Mouse (Mus musculus): Measurements from ENCODE around the gene Rybp. TPM values are rescaled to one million over a fixed set of nuclear protein-coding genes. Genes with fewer than 3 reads are reported as not detected.

The Rybp gene
- total RNA-seq, 2 experiments from 2014 or later = 55.7 to 59.7 TPM

DNA sequence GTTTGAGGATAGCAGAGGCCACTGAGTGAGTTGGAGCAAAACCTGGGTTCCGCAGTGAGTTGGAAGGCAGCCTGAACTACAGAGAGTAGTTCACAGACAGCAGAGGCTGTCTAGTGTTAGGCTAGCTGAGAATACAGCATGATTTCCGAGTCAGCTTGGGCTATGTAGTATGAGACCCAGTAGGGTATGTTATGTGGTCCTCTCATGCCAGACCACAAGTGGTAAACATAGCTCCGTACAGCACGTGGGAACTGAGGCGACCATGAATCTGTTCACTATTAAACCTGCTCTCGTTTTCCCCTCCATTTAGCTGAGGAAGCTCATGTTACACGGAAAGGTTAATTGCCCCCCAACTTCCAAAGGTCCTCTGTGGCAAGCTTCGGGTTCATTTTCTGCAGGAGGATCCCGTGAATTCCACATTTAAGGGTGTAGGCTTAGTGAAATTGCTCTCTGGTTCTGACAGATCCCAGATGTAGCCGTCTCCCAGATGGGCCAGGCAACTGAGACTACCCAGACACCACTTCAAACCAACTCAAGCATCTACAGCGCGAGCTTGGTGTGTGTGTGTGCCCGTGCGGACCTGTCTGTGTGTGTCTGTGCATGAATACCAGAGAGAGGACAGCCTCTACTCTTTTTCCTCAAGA lies 66.2 kb downstream of the Rybp start:
- no peak for DNase-seq (ENCODE audit: low spot score in 2 of 2)

DNA sequence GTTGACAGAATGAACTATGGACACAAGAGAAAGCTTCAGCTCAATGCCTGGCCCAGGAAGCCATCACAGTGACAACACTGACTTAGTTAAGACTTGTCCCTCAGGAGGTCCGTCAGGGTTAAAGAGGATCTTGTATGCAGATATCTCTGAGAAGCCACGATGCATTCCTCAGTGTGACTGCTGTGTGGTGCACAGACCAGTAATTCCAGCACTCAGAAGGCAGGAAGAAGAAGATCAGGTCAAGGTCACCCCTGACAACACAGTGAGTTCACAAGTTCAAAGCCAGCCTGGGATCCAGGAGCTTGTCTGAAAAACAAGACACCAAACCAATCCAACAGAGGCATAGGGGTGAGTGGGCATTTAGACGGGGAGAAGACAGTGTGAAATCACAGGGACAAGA lies 67.3 kb downstream of the Rybp start:
- no peak for DNase-seq (ENCODE audit: low spot score in 2 of 2)

DNA sequence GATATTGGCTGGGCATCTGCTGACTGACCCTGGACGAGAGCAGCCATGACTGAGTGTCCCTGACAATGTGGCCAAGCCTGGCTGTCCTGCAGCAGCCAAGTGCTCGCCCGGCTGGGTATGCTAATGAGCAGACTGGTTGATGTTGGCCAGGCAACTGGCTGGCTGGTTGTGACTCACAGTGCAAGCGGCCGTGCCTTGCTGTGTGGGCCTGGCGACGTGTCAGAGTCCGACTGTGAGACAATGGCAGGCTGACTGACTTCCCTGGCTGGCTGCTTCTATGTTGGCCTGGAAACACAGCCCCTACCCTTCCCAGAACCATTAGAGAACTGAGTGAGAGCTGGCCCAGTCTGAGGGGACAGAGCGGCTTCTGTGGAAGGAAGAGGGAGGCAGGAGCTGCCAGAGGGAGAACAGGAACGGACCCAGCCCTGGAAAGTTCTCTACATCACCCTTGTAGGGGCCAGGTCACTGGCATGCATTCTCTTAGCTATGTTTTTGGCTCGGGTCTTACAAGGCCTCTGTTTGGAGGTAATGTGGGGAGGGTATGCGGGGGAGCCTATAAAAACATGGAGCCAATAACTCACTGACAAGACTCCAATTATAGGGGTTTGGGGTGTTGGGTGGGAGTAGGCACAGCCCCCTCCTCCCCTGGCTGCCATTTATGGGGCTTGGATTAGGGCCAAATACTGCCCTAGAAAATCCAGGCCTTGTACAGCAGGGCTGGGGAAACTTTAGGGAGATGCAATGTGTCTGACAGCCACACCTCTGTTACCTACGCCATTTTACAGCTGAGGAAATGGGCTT lies 68.5 kb downstream of the Rybp start:
- DNase-seq (ENCODE audit: low spot score in 2 of 2) = peak; percentile 83 to 88

DNA sequence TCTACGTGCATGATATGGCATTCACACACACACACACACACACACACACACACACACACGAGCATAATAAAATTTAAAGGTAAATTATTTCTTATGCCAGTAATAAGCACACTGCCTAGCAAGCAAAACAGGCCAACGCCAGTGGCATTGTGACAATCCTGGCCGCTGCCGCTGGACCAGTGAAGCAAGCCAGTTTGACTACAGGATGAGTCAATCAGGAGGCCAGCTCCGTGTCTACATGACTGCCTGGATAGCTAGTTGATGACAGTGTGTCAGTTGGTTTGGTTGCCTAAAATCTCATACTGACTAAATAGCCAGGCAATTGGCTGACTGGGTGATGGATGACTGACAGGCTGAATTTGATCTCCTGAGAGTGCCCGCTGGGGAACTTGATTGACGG lies 69.8 kb downstream of the Rybp start:
- no peak for DNase-seq (ENCODE audit: low spot score in 2 of 2)

DNA sequence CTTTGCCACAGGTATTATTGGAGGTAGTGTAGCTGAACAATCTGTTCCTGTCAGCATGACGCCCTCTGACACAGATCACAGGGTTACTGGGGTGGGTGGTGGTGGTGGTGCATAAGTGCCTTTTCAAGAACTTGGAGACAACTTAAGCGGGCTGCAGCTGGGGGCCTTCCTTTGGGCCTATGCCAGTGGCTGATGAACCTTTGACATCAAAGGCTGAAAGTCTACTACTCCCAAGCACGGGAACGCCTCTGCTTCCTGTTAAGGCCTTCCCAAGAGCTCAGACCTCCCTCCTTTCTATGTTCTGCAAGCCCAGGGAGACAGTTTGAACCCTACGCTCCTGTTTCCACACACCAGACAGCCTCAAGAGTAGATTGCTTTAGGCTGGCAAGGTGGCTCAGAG lies 70.3 kb downstream of the Rybp start:
- DNase-seq (ENCODE audit: low spot score in 2 of 2) = no peak

DNA sequence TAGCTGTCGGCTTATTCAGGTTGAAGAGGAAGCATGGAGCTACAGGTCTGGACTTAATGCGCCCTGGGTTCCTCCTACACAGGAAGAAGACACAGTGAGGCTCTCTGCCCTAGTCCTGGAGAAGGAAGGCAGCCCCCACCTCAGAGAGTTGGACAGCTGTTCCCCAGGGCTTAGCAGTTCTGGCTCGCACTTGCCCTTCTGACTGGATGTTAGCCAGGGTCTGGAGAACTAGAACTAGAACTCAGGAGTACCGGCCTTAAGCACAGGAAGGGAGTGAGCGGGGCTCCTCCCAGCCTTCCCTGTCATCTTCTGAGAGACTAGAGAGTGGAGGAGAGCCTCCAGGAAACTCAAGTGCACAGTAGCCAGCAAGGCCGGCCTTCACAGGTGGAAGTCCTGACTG lies 71.5 kb downstream of the Rybp start:
- DNase-seq (ENCODE audit: low spot score in 2 of 2) = no peak

DNA sequence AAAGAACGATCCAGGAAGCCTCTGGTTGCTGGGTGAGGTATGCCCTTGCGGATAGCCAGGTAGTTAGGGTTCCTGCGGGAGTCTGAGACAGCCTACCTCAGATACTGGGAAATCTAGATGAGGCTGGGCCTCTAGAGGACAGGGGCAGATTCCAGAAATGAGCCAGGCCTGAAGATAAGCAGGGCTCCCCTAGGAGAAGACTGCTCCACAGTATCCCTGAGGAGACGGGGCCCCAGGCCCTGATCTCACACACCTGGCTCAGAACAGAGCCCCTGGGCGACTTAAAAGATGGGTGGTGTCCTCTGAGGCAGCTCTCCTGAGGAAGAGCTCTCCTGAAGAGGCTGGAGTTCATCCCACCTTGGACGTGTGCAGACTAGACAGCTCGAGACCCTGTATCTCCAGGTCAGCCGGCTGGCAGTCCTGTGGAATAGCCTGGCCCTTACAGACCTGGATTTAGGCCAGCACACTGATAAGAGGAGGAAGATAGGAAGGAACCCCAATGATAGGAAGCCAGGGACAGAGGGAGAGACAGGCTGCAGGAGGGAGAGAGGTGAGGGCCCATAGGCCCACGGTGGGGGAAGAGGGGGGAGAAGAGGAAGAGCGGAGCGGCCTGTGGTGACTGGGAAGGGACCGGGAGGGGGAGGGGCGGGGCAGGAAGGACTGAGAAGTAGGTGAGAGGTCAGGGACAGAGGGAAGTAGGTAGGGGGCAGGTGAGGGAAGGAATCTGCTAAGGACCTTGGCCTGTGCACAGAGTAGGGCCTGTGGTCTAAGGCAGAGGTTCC lies 73.0 kb downstream of the Rybp start:
- DNase-seq (ENCODE audit: low spot score in 2 of 2) = no peak

DNA sequence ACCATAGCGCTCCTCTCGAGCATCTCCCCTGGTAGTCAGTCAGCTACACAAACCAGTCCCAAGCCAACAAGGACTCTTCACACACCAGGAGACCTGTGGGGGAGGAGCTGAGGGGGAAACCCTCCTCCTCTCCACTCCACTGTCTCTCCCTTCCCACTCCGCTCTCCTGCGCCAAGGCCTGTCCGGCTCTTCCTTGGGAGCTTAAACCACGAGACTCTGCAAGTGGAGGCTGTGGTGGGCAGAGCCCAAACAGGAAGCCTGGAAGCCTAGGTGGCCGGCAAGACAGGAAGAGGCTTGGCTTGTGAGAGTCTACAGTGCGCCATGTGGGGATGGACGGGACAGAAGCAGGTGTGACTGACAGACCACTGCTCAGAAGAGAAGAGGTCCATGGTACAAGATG lies 73.7 kb downstream of the Rybp start:
- no peak for DNase-seq (ENCODE audit: low spot score in 2 of 2)

DNA sequence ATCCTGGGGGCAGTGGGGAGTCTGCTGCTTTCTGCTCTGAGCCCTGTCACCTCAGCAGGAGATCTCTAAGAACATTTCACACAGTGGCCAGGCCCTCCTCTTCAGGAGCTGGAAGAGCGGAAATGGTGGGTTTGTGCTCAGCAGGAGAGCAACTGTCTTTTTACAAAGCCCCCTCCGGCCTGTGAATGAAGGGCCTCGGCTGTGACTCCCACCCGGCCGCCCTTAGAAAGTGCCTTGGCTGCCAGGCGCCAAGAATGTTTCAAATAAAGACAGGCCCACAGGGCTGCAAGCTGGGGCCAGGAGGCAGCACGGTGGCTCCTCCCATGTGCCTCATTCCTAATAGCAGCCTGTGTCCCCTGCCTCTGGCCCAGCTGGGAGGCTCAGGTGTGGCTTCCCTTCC lies 74.5 kb downstream of the Rybp start:
- no peak for DNase-seq (ENCODE audit: low spot score in 2 of 2)

DNA sequence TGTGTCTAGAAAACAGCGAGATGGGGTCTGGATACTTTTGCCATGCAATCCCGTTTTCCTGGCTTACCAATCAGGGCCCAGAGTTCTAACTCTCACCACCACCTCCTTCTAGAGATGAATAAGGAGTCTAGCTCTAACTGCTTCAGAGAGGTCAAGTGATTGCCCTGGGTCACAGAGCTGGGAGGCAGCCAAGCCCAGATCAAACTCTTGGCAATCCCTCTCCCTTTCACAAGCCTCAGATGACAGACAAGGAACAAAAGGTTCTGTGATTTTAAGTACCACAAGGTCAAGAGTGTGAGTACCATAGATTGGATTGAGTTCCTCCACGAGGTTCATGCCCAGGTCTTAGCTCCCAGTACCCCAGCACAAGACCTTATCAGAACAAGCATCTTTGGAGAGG lies 75.6 kb downstream of the Rybp start:
- DNase-seq (ENCODE audit: low spot score in 2 of 2) = no peak

DNA sequence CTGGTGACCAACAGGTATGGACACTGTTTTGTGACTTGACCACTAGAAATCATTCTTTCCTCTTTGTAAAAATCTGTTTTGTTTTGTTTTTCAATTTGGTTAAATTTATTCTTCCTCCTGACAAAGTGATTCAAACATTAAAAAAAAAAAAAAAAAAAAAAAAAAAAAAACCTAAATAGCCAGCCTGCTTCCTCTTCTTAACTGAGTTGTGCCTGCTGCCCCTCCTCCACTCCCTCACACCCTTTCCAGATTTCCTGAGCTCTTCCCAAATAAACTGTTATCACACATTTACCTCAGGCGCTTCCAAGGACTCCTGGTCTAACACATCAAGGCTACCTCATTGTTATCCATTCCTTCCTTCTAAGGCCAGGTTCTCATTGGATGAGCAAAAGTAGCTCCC lies 76.8 kb downstream of the Rybp start:
- no peak for DNase-seq (ENCODE audit: low spot score in 2 of 2)

DNA sequence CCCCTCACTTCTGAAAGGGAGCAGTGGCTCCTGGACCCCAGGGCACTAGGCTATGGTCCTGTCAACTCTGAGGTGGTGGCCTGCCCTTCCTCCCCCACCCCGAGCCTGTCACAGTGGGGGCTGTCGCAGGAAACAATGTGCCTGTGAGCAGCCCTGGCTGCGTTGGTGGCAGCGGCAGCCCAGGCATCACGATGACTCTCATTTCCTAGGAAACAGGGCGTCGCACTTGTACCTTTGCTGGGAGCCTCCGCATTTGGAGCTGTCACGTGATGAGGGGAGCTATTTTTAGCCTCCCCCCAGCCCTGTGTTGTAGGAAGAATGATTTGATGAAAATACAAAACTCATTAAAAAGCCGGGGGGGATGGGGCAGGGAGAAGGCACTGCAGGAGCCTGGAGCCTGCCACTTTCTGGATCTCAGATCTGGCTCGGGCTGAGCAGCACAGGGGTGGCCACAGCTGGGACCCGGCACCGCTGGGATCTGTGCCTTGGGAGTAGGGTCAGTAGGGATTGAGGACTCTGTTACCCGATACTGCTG lies 80.5 kb downstream of the Rybp start:
- DNase-seq (ENCODE audit: low spot score in 2 of 2) = peak; percentile 55 to 62

DNA sequence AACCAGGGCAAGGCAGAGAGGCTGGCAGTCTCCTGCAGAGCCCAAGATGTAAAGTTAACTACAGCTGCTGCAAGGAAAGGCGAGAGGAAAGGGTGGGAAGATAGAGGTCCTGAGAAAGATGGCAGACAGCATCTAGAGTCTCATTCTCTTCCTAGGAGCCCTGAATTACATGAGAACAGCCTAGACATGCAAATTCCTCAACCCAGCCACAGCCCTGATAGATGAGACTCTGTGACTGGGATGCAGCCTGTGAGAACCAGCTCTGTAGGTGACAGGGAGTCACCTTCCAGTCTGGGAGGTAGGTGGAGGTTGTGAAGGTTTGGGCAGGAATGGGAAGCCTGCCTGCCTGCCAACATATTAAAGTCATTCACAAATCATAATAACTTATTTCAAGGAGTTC lies 81.0 kb downstream of the Rybp start:
- DNase-seq (ENCODE audit: low spot score in 2 of 2) = no peak

DNA sequence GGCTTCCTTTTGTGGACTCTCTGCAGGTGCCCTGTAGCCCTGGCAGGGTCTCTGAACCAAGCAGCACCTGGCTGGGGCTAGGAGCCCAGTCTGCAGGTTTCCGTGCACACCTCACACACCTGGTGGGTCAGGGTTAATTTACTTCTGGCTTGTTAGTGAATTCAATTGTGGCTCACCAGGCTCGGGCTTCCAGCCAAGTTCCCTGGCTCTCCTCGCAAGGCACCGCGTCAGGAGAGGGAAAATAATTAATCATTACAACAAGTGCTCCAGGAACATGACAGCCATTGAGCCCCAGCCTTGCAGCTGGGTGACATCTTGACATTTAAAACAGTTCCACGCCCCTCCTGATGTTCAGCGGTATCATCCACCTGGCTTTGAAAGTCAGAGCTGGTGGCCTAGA lies 82.8 kb downstream of the Rybp start:
- no peak for DNase-seq (ENCODE audit: low spot score in 2 of 2)

DNA sequence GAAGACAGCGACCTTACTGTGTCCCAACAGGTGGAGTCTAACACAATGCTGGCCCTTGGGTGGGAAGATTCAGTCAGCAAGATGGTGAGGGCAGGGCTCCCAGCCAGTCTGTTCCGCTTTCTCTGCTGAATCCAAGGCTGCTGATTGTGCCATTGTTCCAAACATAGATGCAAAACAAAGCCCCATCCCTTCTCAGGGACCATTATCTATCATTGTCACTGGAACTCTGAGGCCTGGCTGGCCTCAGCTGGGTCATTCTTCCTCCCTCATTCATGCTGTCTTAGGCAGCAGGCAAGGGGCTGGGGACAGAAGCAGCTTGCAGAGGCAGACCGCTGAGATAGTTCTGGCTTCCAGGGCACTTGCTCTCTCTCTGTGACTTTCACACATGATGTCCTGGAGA lies 83.8 kb downstream of the Rybp start:
- no peak for DNase-seq (ENCODE audit: low spot score in 2 of 2)

DNA sequence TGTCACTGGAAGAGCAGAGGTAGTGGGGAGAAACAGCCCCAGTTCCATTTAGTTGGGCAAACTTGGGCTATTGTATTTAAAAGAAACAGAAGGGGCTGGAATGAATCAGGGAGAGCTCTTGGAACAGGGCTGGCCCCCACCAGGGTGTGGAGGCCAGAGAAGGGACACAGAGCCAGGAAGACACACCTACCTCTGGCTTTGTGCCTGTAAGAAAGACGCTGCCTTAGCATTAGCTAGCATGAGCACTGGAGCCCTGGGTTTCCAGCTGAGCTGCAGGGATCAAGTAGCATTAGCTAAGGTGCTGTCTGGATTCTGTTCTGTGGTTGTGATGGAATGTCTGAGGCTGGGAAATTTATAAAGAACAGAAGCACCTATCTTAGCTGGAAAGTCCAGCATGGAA lies 85.2 kb downstream of the Rybp start:
- DNase-seq (ENCODE audit: low spot score in 2 of 2) = no peak

DNA sequence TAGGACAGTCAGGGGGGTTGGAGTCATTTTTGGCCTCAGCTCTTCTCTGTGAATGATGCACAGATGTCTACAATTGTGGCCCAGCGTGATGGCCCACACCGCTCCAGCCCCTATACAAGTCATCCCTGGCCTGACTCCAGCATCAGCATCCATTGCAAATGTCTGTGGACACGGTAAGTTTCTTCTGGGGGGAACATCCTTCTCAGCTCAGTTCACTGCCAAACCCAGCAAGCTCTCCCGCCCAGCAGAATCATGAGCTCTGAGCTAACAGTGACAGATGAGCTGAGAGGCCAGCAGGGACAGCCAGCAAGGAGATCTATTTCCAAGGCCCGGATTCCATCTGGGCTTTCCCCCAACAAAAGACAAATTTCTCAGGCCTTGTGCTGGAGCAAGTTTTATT lies 90.2 kb downstream of the Rybp start:
- no peak for DNase-seq (ENCODE audit: low spot score in 2 of 2)

DNA sequence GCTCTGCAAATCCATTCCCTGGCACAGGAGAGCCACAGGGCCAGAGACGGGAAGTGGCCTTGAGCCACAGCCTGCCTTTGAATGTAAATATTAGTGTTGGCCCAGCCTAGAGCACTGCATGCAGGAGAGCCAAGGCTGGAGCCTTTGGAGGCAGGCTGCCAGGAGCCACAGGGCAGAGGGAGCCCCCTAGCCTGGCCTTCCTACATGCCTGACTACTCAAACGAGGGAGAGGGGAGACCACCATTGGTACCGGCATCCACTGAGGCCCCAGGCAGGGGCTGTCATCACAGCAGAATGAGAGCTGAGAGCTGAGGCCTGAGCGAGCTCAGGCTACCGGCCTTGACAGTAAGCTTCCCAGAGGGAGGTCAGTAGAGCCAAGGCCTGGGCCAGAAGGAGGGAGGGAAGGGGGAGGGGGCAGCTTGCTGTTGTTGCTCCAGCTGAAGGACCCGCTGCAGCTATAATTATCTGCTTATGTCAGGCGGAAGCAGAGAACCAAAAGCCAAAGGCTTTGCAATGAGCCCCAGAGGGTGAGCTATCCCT lies 91.3 kb downstream of the Rybp start:
- DNase-seq (ENCODE audit: low spot score in 2 of 2) = no peak

DNA sequence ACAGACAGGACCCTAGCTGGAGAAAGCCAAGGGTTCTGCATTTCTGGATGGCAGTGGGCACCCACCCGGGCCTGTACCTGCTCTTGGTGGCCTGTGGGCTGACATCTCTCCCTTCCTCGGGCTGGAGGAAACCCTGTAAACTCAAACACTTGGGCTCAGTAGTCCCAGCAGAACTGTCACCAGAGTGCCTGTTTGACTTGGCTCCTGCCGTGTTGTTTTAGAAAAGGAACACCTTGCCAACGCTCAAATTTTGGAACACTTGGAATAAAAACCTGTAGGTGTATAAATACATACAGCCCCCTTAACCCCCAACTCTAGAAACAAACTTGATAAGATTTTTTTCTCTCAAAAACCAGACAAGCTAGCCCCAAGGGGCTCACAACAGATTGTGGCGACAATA lies 92.2 kb downstream of the Rybp start:
- no peak for DNase-seq (ENCODE audit: low spot score in 2 of 2)

DNA sequence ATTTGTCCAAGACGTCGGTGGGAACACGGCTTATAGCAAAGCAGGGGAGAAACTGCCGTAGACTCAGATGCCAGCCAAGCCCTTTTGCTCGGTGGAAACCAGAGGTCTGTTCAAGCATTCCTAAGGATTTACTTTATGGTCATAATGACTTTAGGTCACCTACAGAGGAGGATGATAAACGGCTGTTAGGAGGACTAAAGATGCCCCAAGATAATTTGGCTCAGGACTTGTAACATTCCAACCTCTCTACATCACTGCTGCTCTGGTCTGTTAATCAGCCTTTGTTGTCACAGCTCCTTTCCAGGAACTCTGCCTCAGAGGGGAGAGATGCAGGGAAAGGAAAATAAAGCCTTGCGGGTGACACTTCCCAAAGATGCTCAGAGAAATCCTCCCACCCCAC lies 93.5 kb downstream of the Rybp start:
- DNase-seq (ENCODE audit: low spot score in 2 of 2) = no peak

DNA sequence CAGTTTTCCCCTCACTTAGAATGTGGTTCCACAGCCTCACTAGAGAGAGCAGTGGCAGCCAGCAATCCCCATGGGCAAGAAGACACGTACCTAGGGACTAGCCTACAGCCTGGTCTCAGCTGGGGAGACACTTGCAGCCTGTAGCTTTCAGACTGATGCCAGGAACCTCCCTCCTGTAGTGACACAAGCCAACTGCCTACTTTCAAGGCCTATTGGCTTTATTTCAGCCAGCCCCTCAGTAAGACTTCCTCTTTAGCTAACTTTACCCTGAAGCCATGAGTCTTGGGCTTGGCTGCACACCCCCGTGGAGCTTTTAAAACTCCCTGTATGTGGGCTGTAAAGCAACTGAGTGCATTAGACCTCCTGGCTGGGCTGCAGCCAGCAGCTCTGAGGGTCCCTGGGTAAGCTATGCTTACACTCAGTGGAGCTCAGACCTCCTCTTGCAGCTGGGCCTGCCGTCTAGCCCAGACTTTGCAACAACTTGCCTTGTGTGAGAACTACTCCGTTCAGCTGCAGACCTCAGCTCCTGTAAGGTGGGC lies 94.5 kb downstream of the Rybp start:
- DNase-seq (ENCODE audit: low spot score in 2 of 2) = no peak

All from layer of hippocampus, postnatal 10 days (tissue).